Mouse (Mus musculus): Measurements from ENCODE around the gene Clec4n. TPM values are rescaled to one million over a fixed set of nuclear protein-coding genes. Genes with fewer than 3 reads are reported as not detected.
"Not testable (repeated sequence)": the region's sequence is repeated elsewhere in the genome, so short reads cannot be mapped to it uniquely, and the experiment has no call there.

The Clec4n gene
- 0.28 and 0.66 TPM in 2 replicates for polyA plus RNA-seq (2016; fragmentation: Nextera tagmentation; extraction: Ambion mirVana)

DNA sequence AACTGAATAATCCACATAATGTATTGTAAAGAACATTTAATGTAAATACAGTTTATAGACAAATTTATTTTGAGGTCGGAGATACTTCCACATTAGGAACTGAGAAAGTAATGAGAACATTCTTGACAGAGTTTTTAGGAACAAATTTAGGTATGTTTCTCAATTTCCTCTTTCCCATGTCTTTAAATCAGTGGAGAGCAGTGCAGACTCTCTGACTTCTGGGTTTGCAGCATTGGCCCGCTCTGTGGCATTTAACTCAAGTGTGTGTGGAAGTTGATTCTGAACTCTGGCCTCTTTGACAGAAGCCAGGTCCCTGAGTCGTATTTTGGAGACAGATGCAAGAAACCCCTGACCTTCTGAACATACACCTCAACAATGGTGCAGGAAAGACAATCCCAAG, at the start of gene Clec4n:
Clec4n (plus strand) TSS at position 200 of the 400 bp plus-strand sequence.
- WGBS, result 81% methylated on average over 3 of the region's 3 CpGs
- H3K27me3 ChIP-seq (replicated peaks), result no peaks in the 10 kb centered on the region
- H3K4me2 ChIP-seq (replicated peaks), result no peak within 1 kb of the TSS
- no peak for ATAC-seq (ENCODE audit: low FRiP score, low read depth)
- H3K4me3 ChIP-seq, result no peak within 1 kb of the TSS
- no peak within 1 kb of the TSS for H3K27ac ChIP-seq
- H3K4me1 ChIP-seq, result no peaks in the 10 kb centered on the region
- H3K36me3 ChIP-seq, result no peaks in the 10 kb centered on the region
- H3K9me3 ChIP-seq, result no peaks in the 10 kb centered on the region
- no peak within 1 kb of the TSS for H3K9ac ChIP-seq

DNA sequence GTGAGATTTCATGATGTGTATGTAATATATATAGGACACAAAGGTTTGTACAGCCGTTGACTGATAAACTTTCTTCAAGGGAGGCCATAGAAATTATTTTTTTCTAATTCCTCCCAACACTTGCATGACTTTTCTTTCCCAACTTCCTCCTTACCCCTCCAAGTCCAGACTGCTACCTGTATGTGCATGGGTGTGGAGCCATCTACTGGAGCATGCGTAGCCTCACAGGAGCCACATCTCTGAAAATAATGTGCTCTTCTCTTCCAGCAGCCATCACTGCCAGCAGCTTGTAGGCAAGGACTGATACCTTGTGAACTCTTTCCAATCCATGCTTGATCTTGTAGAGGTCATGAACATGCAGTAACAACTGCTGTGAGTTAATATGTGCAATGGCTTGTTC, 44.8 kb upstream of the Clec4n start:
- H3K9me3 ChIP-seq; H3K36me3 ChIP-seq; H3K27ac ChIP-seq; H3K4me3 ChIP-seq; H3K4me2 ChIP-seq (replicated peaks); H3K4me1 ChIP-seq; H3K27me3 ChIP-seq (replicated peaks); H3K9ac ChIP-seq; ATAC-seq (ENCODE audit: low FRiP score, low read depth): not testable (repeated sequence)
- WGBS, result 79% methylated on average over 2 of the region's 2 CpGs

DNA sequence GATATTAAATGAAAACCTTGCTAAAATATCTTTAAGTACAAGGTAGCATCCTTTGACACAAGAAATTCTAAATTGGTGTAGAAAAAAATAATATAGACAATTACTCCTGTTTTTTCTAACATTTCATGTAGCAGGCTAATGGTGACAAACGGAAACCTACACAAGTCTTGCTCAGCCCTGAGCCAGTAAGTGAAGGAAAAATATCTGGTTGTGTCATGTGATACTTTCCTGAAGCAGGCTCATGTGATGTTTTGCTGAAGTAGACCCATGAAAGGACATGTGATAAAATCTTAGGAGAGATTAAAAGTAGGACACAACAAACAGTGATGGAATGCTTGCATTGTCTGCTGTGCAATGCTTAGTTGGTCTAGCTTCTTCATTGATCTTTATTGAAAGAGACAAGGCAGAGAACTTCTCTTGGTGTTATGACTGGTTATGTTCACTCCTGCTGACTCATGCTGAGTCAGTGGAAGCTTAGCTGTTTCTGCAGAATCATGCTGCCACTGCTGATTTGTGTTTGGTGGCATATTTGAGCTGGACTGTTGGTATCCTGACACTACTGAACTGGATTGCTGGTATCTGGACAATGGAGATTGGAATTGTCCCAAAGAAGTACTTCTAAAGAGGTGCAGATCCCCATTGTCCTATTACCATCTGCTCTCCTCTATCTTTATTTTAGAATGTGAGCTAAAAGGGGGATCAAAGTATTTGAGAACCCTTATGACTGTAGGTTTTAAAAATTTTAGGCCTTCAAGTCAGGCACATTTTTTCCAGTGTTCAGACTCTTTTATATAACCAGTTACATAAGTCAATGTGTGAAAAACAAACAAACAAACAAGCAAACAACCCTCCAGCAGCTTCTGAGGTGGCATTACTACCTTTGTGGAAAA, 22.2 kb upstream of the Clec4n start:
- WGBS, result 83% methylated on average over 1 of the region's 1 CpGs
- no peak for ATAC-seq (ENCODE audit: low FRiP score, low read depth)
- Histone ChIP-seq H3K27me3 (replicated peaks) (no peaks in the 10 kb centered on the region), H3K36me3 (no peaks in the 10 kb centered on the region), H3K4me2 (replicated peaks) (no peak overlapping the region), H3K9me3 (no peaks in the 10 kb centered on the region), H3K27ac (no peak overlapping the region), H3K4me3 (no peak overlapping the region), H3K4me1 (no peaks in the 10 kb centered on the region), H3K9ac (no peak overlapping the region)

DNA sequence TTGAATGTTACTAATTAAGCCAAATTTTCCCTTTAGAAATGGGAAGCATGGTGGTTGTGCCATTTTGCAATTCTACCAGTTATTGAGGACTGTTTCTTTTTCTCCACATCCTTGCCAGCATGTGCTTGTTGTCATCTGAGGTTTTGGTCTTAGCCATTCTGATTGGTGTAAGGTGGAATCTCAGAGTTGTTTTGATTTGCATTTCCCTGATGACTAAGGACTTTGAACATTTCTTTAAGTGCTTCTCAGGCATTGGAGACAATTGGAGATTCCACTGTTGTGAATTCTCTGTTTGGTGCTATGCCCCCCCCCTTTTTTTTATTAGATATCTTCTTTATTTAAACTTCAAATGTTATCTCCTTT, 21.6 kb upstream of the Clec4n start:
- ATAC-seq (ENCODE audit: low FRiP score, low read depth); H3K4me2 ChIP-seq (replicated peaks); H3K36me3 ChIP-seq; H3K9me3 ChIP-seq; H3K27me3 ChIP-seq (replicated peaks); H3K4me1 ChIP-seq; H3K9ac ChIP-seq; H3K4me3 ChIP-seq; H3K27ac ChIP-seq: not testable (repeated sequence)

DNA sequence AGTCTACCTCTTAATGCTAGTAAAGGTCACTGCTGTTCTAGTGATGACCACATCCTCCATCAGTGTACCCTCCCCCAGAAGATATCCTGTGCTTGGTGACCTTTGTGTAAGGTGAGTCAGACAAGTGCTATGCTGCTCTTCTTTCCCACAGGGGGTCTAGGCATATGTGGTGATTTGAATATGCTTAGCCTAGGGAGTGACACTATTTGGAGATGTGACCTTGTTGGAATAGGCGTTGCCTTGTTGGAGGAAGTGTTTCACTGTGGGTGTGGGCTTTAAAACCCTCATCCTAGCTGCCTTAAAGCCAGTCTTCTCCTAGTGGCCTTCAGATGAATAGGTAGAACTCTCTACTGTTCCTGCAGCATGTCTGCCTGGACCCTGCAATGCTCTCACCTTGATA, 17.9 kb upstream of the Clec4n start:
- H3K4me2 ChIP-seq (replicated peaks), result no peak overlapping the region
- no peak overlapping the region for H3K4me3 ChIP-seq
- WGBS, result 86% methylated on average over 1 of the region's 1 CpGs
- no peaks in the 10 kb centered on the region for H3K36me3 ChIP-seq
- no peak overlapping the region for H3K27ac ChIP-seq
- H3K27me3 ChIP-seq (replicated peaks), result no peaks in the 10 kb centered on the region
- no peak for ATAC-seq (ENCODE audit: low FRiP score, low read depth)
- no peaks in the 10 kb centered on the region for H3K4me1 ChIP-seq
- H3K9me3 ChIP-seq, result peaks cover 4% of the 10 kb centered on the region; the same call in 1 of the 2 replicates
- H3K9ac ChIP-seq, result no peak overlapping the region

DNA sequence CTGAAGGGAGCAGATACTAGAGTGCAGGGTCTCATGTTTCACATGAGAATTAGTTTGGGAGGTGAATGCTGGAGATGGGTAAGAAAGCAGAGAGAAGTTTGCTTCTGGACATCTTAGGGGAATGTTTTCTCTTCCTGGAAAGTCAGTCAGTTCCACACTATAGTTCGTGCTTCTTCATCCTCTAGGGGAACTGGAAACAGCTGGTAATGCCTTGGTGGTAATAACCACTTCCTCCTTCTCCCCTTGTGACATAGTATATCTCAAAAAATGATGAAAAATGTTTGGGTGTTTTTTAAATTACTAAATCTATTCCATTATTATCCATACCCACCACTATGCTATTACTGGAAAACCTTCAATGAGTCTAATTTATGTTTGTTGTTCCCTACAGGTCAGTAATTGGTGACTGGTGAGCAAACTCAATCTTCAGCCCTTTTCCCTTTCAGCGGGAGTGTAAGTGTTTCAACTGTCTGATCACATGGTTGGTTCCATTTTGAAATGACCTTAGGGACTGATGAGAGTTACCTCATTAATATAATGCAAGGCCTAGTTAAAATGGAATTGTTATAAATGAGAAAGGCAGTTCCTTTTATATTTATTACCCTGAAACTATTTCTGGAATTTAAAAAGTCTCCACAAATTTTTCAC, 2.0 kb upstream of the Clec4n start:
- H3K9ac ChIP-seq, result no peak overlapping the region
- no peaks in the 10 kb centered on the region for H3K9me3 ChIP-seq
- no peak overlapping the region for H3K27ac ChIP-seq
- H3K36me3 ChIP-seq, result no peaks in the 10 kb centered on the region
- H3K4me2 ChIP-seq (replicated peaks), result no peak overlapping the region
- no peak overlapping the region for H3K4me3 ChIP-seq
- H3K27me3 ChIP-seq (replicated peaks), result no peaks in the 10 kb centered on the region
- ATAC-seq (ENCODE audit: low FRiP score, low read depth), result no peak
- WGBS, result 67% methylated on average over 2 of the region's 2 CpGs
- no peaks in the 10 kb centered on the region for H3K4me1 ChIP-seq

DNA sequence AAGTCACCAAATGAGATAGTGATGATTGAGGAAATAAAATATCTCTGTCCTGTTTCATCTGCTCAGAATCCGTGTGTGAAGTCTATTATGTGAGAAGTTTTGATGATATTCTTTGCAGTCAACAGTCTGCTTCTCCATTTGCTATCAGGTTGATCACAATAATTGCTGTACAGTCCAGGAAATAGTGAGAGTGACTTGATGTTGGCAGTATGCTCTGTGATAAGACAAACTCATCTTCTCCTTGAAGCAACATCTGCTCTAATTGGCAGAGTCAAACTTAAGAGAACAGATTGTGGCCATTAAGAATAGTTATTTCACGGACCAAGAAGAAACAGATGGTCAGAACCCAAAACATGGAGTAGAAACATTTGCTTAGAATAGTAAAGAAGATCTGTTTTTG, 1.5 kb downstream of the Clec4n start:
- H3K4me2 ChIP-seq (replicated peaks), result no peak overlapping the region
- no peaks in the 10 kb centered on the region for H3K36me3 ChIP-seq
- H3K27ac ChIP-seq, result no peak overlapping the region
- no peaks in the 10 kb centered on the region for H3K4me1 ChIP-seq
- no peak overlapping the region for H3K4me3 ChIP-seq
- H3K9ac ChIP-seq, result no peak overlapping the region
- ATAC-seq (ENCODE audit: low FRiP score, low read depth), result no peak
- no peaks in the 10 kb centered on the region for H3K9me3 ChIP-seq
- H3K27me3 ChIP-seq (replicated peaks), result no peaks in the 10 kb centered on the region
- WGBS, result 77% methylated on average over 2 of the region's 2 CpGs

DNA sequence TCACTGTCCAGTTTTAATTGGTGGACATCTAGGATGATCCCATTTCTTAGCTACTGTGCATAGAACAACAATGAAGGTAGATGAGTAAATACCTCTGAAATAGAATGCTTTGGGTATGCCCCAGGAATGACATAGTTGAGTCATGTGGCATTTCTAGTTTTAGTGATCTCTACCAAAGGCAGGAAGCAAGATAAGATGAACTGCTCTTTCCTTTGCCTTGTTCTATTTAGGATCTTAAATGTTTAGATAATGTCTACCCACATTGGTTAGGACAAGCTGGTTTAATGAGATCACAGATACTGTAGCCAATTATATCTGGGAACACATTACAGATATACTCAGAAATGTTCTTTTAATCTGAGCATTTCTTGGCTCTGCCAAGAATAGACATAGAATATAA, 7.9 kb downstream of the Clec4n start:
- H3K9me3 ChIP-seq, result 0 out of 2 replicates have a peak, but pooled peaks cover 2% of the 10 kb centered on the region
- no peaks in the 10 kb centered on the region for H3K4me1 ChIP-seq
- no peaks in the 10 kb centered on the region for H3K36me3 ChIP-seq
- no peak for ATAC-seq (ENCODE audit: low FRiP score, low read depth)
- H3K27me3 ChIP-seq (replicated peaks), result no peaks in the 10 kb centered on the region
- no peak overlapping the region for H3K27ac ChIP-seq
- H3K9ac ChIP-seq, result no peak overlapping the region
- no peak overlapping the region for H3K4me3 ChIP-seq
- H3K4me2 ChIP-seq (replicated peaks), result no peak overlapping the region

DNA sequence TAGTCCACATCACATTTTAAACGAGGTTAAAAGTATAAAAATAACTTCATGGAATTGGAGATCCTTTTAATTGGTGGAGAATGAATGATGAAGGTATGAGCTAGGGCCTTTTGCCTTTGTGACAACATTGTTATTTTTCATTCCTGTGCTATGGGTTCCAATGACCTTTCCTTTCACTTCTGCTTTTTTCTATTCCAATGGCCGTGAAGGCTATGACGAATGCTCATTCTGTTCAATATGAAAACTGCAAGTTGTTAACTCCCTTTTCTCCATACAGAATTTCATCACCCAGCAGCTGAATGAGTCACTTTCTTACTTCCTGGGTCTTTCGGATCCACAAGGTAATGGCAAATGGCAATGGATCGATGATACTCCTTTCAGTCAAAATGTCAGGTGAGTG, 14.6 kb downstream of the Clec4n start:
- ATAC-seq (ENCODE audit: low FRiP score, low read depth), result no peak
- Histone ChIP-seq H3K4me1 (no peaks in the 10 kb centered on the region), H3K9ac (no peak overlapping the region), H3K4me3 (no peak overlapping the region), H3K36me3 (no peaks in the 10 kb centered on the region), H3K9me3 (no peaks in the 10 kb centered on the region), H3K27ac (no peak overlapping the region), H3K4me2 (replicated peaks) (no peak overlapping the region), H3K27me3 (replicated peaks) (no peaks in the 10 kb centered on the region)
- WGBS, result 87% methylated on average over 5 of the region's 5 CpGs

DNA sequence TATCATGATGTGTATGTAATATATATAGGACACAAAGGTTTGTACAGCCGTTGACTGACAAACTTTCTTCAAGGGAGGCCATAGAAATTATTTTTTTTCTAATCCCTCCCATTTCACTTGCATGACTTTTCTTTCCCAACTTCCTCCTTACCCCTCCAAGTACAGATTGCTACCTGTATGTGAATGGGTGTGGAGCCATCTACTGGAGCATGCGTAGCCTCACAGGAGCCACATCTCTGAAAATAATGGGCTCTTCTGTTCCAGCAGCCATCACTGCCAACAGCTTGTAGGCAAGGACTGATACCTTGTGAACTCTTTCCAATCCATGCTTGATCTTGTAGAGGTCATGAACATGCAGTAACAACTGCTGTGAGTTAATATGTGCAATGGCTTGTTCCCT, 19.2 kb downstream of the Clec4n start:
- H3K9ac ChIP-seq; H3K9me3 ChIP-seq; H3K27me3 ChIP-seq (replicated peaks); H3K4me3 ChIP-seq; H3K4me2 ChIP-seq (replicated peaks); ATAC-seq (ENCODE audit: low FRiP score, low read depth); H3K27ac ChIP-seq; H3K36me3 ChIP-seq; H3K4me1 ChIP-seq: not testable (repeated sequence)
- WGBS, result 78% methylated on average over 2 of the region's 2 CpGs

DNA sequence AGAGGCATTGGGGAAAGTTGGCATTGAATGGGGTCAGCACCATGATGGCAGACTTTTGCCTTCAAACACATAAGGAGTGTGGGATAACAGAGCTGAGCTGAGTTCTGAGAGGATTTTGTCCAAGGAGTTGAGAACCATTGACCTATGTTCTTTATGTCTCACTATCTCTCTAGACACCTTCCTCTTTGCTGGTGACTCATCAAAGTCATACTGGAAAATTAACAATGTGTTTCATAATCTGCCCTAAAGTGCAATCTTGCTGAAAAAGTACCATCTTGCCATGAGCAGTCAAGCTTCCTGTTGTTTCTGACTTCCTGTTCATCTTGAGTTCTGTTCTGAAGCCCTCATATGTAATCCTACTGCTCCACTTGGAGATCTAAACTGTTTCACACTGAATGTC, 23.1 kb downstream of the Clec4n start:
- H3K9me3 ChIP-seq, result no peaks in the 10 kb centered on the region
- H3K4me1 ChIP-seq, result no peaks in the 10 kb centered on the region
- no peak for ATAC-seq (ENCODE audit: low FRiP score, low read depth)
- H3K4me2 ChIP-seq (replicated peaks), result no peak overlapping the region
- H3K27ac ChIP-seq, result no peak overlapping the region
- no peaks in the 10 kb centered on the region for H3K36me3 ChIP-seq
- H3K9ac ChIP-seq, result no peak overlapping the region
- no peak overlapping the region for H3K4me3 ChIP-seq
- H3K27me3 ChIP-seq (replicated peaks), result no peaks in the 10 kb centered on the region

DNA sequence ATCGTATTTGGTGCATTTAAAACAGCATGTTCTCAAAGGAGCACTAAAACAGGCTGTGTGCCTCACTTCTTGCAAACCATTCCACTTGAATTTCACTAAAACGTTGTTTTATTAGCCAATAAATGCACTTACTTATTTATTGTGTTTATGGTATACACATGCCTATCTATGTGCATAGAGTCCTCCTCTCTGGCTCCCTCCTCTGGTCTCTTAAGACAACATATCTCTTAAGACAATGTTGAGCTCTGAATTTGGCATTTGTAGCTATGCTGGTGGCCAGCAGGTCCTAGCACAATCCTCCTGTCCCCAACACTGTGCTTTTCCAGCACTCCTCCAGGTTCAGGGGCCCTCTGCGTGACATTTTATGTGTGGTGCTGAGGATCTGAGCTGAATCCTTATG, 29.3 kb downstream of the Clec4n start:
- H3K36me3 ChIP-seq, result no peaks in the 10 kb centered on the region
- H3K9me3 ChIP-seq, result no peaks in the 10 kb centered on the region
- ATAC-seq (ENCODE audit: low FRiP score, low read depth), result no peak
- no peak overlapping the region for H3K9ac ChIP-seq
- 69% methylated on average over 3 of the region's 3 CpGs for WGBS
- H3K27me3 ChIP-seq (replicated peaks), result no peaks in the 10 kb centered on the region
- H3K27ac ChIP-seq, result no peak overlapping the region
- H3K4me3 ChIP-seq, result no peak overlapping the region
- H3K4me1 ChIP-seq, result no peaks in the 10 kb centered on the region
- H3K4me2 ChIP-seq (replicated peaks), result no peak overlapping the region
